Mouse (Mus musculus) heart, postnatal 0 days (tissue): ENCODE data around the gene Grin1. TPM values are rescaled to one million over a fixed set of nuclear protein-coding genes. Genes with fewer than 3 reads are reported as not detected.
"Not testable (repeated sequence)": the region's sequence is repeated elsewhere in the genome, so short reads cannot be mapped to it uniquely, and the experiment has no call there.

Experiments used
- ATAC-seq: fragments of 200-750 bp; cut with Nextera tagmentation; 2 replicates; pipeline ENCODE4 v1.8.0; 2017; ENCODE audit warnings: low read depth, moderate number of reproducible peaks, moderate library complexity; ENCODE audit not compliant: insufficient read depth
- DNase-seq: peaks from one replicate; pipeline ENCODE4 v3.0.0-alpha.2; 2016; ENCODE audit warnings: low spot score
- H3K27ac ChIP-seq: fragments of 300-500 bp; sonication (generic); 2 replicates; pipeline ENCODE4 v1.5.1; 2014; ENCODE audit warnings: low read depth, mild to moderate bottlenecking
- H3K27me3 ChIP-seq: fragments of 300-500 bp; sonication (generic); 2 replicates; pipeline ENCODE4 v1.6.1; 2014; ENCODE audit warnings: low read length, mixed read lengths; ENCODE audit not compliant: control insufficient read depth, insufficient read depth
- H3K36me3 ChIP-seq: fragments of 300-500 bp; sonication (generic); replicated peaks from 2 replicates; pipeline ENCODE4 v1.6.1; 2014; ENCODE audit warnings: low read length, mixed read lengths; ENCODE audit not compliant: control insufficient read depth, insufficient read depth
- H3K4me1 ChIP-seq: fragments of 300-500 bp; sonication (generic); 2 replicates; pipeline ENCODE4 v1.6.1; 2014; ENCODE audit warnings: antibody characterized with exemption; ENCODE audit not compliant: control insufficient read depth, insufficient read depth
- H3K4me2 ChIP-seq: fragments of 300-500 bp; sonication (generic); 2 replicates; pipeline ENCODE4 v1.6.1; 2014; ENCODE audit warnings: low read depth, mild to moderate bottlenecking, low read length, moderate library complexity
- H3K4me3 ChIP-seq: fragments of 300-500 bp; sonication (generic); 2 replicates; pipeline ENCODE4 v1.5.1; 2014; ENCODE audit warnings: low read depth, low read length
- H3K9ac ChIP-seq: fragments of 300-500 bp; sonication (generic); replicated peaks from 2 replicates; pipeline ENCODE4 v1.6.1; 2014; ENCODE audit warnings: low read depth, low read length, mixed read lengths
- H3K9me3 ChIP-seq: fragments of 300-500 bp; sonication (generic); replicated peaks from 2 replicates; pipeline ENCODE4 v1.6.1; 2016; ENCODE audit warnings: low read length; ENCODE audit not compliant: control insufficient read depth
- CTCF ChIP-seq: IDR thresholded peaks from 2 replicates; pipeline ENCODE4 v1.5.1; 2016; ENCODE audit warnings: antibody characterized with exemption, control low read depth, low read depth
- EP300 ChIP-seq: IDR thresholded peaks from 2 replicates; pipeline ENCODE4 v1.6.1; 2016; ENCODE audit warnings: antibody characterized with exemption, low read depth
- WGBS: fragments of 180-500 bp; shearing (Covaris S2); extraction: QIAGEN DNeasy Blood & Tissue Kit; methylation state at CpG from one replicate; pipeline ENCODE4 v1.1.7; 2014; 5-methylcytosine and 5-hydroxymethylcytosine counted together
- polyA plus RNA-seq: library from polyadenylated mRNA; unstranded; fragments of >200 nt; fragmentation: Nextera tagmentation; extraction: Ambion mirVana; gene quantifications from 2 replicates; pipeline ENCODE4 v1.2.1, GENCODE M21; 2015
- total RNA-seq: library from RNA; depleted of rRNA; stranded (reverse); fragments of >200 nt; gene quantifications from 2 replicates; pipeline ENCODE4 v1.2.3, GENCODE M21; 2014; ENCODE audit warnings: low replicate concordance

Gene Grin1
- total and polyA plus RNA-seq, 2 experiments from 2014 or later, result 0.46 TPM; not detected in 1

DNA sequence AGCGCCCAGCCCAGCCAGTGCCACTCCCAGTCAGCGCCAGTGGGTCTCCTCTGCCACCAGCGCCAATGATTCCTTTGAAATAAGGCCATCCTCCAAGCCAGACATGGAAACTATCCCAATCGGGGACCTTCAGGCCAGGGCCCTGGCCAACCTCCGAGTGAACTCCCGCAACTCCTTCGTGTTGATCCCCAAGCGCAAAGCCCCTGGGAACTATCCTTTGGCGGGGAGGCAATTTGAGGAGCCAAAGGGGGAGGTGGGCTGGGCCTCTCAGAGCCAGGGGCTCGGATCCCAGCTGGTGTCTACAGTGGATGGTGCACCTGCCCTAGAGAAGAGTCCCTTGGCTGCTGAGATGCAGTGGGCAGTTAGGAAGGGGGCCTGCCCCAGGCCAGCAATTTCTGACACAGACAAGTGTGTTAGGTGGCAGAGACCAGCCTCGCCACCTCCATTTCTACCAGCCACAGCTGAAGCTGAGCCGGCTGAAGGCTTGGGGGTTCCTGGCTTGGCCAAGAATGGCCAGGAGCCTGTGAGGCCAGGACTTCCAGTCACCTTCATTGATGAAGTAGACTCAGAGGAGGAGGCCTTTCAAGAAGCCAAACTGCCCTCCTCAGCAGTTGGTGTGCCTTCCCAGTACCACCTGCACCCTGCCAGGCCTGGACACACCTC lies 55.2 kb downstream of the Grin1 start:
- no peaks in the 10 kb centered on the region for H3K27me3 ChIP-seq
- H3K9ac ChIP-seq, result peak overlapping the region; percentile 41; the same call in 1 of the 2 replicates
- H3K9me3 ChIP-seq, result no peaks in the 10 kb centered on the region
- H3K4me1 ChIP-seq, result peaks cover 28% of the 10 kb centered on the region
- peak overlapping the region; percentile 90 for H3K4me2 ChIP-seq
- WGBS, result 30% methylated on average over 12 of the region's 12 CpGs
- peaks cover 2% of the 10 kb centered on the region for H3K36me3 ChIP-seq
- H3K27ac ChIP-seq, result no peak overlapping the region
- peak overlapping the region; percentile 60 for H3K4me3 ChIP-seq
- no peak for ATAC-seq
- TF ChIP-seq EP300 (no peak), CTCF (no peak)
- DNase-seq, result no peak

DNA sequence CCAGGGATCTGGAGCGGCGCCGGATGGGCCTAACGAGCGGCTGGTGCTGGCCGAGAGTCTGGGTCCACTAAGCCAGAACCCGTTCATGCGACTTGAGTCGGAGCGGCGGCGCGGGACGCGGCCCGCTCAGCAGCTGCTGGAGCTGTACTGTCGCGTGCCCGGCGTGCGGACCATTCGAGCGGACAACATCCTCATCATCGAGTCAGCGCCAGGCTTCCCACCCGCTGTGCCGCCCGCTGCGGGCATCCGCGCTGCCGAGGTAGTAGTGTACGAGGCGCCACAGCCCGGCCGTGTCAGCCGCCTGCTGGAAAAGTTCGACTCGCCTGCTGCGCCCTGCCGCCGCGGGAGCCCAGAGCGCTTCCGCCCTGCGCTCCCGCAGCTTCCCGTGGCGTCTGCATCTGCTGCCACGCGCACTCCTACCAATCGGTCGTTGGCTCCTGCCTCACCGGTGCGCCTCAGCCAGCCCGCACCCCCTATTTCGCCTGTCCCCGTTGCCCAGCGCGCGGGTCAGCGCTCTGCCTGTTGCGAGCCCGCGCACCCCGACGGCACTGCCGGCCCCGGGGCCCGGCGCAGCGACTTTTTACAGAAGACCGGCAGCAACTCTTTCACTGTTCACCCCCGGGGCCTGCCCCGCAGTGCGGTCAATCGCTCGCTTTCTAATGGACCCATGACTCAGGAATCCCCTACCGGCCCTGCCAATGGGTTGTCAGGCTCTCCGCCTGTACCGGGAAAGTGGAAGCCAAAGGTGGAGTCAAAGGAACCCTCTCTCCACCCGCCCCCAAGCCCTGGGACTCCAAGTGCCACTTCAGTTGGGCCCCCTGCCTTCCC lies 56.0 kb downstream of the Grin1 start:
- ATAC-seq, result peak; percentile 13
- Histone ChIP-seq H3K9ac (peak overlapping the region; percentile 41), H3K36me3 (no peaks in the 10 kb centered on the region), H3K4me1 (peaks cover 28% of the 10 kb centered on the region), H3K9me3 (no peaks in the 10 kb centered on the region), H3K4me3 (peak overlapping the region; percentile 60), H3K4me2 (peak overlapping the region; percentile 90), H3K27me3 (no peaks in the 10 kb centered on the region), H3K27ac (no peak overlapping the region)
- TF ChIP-seq EP300, result no peak
- no peak for TF ChIP-seq CTCF
- DNase-seq, result no peak
- WGBS, result under 1% methylated on average over 76 of the region's 82 CpGs

DNA sequence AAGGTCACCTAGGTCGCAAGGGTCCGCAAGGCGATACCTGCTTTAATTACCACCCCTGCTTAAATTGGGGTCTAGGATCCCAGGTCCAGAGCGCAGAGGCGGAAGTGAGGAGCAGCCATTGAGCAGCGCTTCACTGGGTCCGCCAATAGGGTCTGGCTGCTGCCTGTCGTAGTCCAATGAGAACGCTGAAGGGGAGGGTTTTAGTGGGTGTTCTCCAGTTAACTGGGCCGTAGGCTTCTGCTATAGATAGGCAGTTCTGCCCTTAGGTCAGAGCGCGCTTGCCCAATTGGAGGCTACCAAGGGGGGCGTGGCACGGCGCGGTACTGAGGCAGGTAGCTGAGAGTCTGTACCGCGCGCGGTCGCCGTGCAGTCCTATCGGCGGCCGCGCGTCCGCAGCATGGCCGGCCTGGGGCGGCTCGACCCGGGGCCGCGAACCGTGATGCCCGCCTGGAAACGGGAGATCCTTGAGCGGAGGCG lies 56.7 kb downstream of the Grin1 start, which contains the start of gene Tprn:
Gene Tprn, plus strand, starts transcription at position 328 of the 477 bp plus-strand sequence.
- H3K4me2 ChIP-seq, result peak within 1 kb of the TSS; percentile 90
- peak within 1 kb of the TSS; percentile 69 for H3K27ac ChIP-seq
- H3K4me3 ChIP-seq, result peak within 1 kb of the TSS; percentile 60
- under 1% methylated on average over 39 of the region's 39 CpGs for WGBS
- peak; percentile 98 for ATAC-seq
- no peaks in the 10 kb centered on the region for H3K9me3 ChIP-seq
- no peak for TF ChIP-seq EP300
- TF ChIP-seq CTCF, result no peak
- peaks cover 27% of the 10 kb centered on the region for H3K4me1 ChIP-seq
- H3K36me3 ChIP-seq, result no peaks in the 10 kb centered on the region
- DNase-seq, result peak; percentile 97
- H3K9ac ChIP-seq, result peak within 1 kb of the TSS; percentile 41
- no peaks in the 10 kb centered on the region for H3K27me3 ChIP-seq

DNA sequence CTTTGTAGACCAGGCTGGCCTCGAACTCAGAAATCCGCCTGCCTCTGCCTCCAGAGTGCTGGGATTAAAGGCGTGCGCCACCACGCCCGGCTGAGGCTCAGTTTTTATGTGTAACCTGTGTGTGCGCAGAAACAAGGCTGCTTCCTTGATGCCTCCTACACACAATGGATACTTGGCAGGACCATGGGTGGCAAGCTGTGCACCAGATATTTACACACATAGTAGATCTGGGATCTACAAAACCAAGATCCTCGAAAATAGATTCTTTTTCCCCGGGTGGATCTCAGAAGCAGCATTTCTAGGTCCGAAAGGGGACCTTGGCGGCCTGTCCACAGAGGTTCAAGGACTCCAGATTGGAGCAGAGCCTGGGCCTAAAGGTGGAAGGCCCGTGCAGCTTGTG lies 57.1 kb downstream of the Grin1 start:
- ATAC-seq, result peak; percentile 1; the same call in 1 of the 2 replicates

DNA sequence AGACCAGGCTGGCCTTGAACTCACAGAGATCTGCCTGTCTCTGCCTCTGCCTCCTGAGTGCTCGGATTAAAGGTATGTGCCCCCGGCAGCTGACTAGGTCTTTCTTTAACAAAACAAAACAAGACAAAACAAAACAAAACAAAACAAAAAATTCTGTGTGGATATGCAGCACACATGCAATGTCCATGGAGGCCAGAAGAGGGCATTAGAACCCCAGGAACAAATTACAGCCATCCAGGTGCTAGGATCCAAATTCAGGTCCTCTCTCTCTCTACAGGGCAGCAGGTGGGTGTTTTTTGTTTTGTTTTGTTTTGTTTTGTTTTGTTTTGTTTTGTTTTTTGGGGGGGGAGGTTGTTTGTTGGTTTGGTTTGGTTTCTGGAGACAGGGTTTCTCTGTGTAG lies 60.1 kb downstream of the Grin1 start:
- TF ChIP-seq CTCF (peak; percentile 41), EP300 (no peak)
- no peaks in the 10 kb centered on the region for H3K36me3 ChIP-seq
- no peak overlapping the region for H3K27ac ChIP-seq
- no peak overlapping the region for H3K4me3 ChIP-seq
- no peak overlapping the region for H3K4me2 ChIP-seq
- H3K9me3 ChIP-seq, result no peaks in the 10 kb centered on the region
- no peak for ATAC-seq
- DNase-seq, result no peak
- 60% methylated on average over 2 of the region's 2 CpGs for WGBS
- H3K4me1 ChIP-seq, result peaks cover 14% of the 10 kb centered on the region
- H3K27me3 ChIP-seq, result no peaks in the 10 kb centered on the region
- no peak overlapping the region for H3K9ac ChIP-seq

More for the DNA sequence above, 57.1 kb downstream of the Grin1 start:
- peak overlapping the region; percentile 69 for H3K27ac ChIP-seq
- no peaks in the 10 kb centered on the region for H3K9me3 ChIP-seq
- peak overlapping the region; percentile 60 for H3K4me3 ChIP-seq
- TF ChIP-seq EP300 (no peak), CTCF (no peak)
- whole genome bisulfite sequencing, result 44% methylated on average over 11 of the region's 12 CpGs
- peak overlapping the region; percentile 90 for H3K4me2 ChIP-seq
- 0 out of 2 replicates have a peak overlapping the region, but pooled peaks have one; percentile 41 for H3K9ac ChIP-seq
- DNase-seq, result no peak
- peaks cover 22% of the 10 kb centered on the region for H3K4me1 ChIP-seq
- no peaks in the 10 kb centered on the region for H3K27me3 ChIP-seq
- H3K36me3 ChIP-seq, result no peaks in the 10 kb centered on the region

DNA sequence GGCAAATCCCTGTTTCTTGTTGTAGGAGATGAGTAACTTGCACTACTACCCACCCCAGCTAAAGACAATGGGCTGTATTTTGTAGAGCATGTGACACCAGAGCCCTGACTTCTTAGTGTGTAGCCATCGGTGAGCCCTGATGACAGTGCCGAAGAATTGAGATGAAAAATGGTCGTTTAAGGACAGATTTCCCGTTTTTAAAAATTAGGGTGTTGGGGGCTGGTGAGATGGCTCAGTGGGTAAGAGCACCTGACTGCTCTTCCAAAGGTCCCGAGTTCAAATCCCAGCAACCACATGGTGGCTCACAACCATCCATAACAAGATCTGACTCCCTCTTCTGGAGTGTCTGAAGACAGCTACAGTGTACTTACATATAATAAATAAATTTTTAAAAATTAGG lies 61.7 kb downstream of the Grin1 start:
- not testable (repeated sequence) for H3K4me2 ChIP-seq, H3K4me1 ChIP-seq, H3K27ac ChIP-seq, H3K4me3 ChIP-seq, H3K9me3 ChIP-seq, ATAC-seq, H3K9ac ChIP-seq, H3K27me3 ChIP-seq, DNase-seq
- 81% methylated on average over 5 of the region's 5 CpGs for WGBS
- H3K36me3 ChIP-seq, result 0 out of 2 replicates have a peak, but pooled peaks cover 11% of the 10 kb centered on the region
